Mouse (Mus musculus) ES-Bruce4 (cell line): ENCODE measurements around the gene Agtpbp1.

Experiments used
- CTCF ChIP-seq: IDR thresholded peaks from one replicate; pipeline ENCODE4 v1.8.1; 2011; ENCODE audit warnings: low read depth, low read length
- POLR2A ChIP-seq: IDR thresholded peaks from one replicate; pipeline ENCODE4 v1.8.1; 2011; ENCODE audit warnings: low read length; ENCODE audit not compliant: insufficient read depth

DNA sequence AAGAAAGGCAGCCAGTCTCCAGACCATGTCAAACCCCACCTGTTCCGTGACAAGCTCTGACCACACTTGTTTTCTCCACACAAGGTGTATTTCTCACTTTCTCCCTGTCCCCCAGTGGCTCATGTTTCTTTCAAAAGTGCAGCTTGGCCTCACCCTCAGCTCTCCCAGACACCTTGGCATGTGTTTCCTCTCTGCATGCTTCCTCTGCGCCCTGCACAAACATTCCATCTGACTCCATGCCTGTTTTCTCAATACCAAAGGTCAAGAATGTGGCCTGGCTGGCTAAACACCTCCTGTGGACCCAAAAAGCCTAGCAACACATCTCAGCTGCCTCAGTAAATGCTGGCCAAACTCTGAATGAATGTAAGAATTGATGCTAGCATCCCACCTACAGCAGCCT is 132.0 kb downstream of the Agtpbp1 start:
- TF ChIP-seq CTCF (no peak), POLR2A (no peak)
